Mouse (Mus musculus) cortical plate, adult 2 months (tissue): ENCODE results near the gene Ptp4a2.

ENCODE experiments used
- CTCF ChIP-seq: fragments of 200-500 bp; IDR thresholded peaks from 2 replicates; pipeline ENCODE4 v1.5.1; 2011; ENCODE audit warnings: mild to moderate bottlenecking, control low read depth, low read length; ENCODE audit not compliant: insufficient read depth; ENCODE audit errors: extremely low read depth
- POLR2A ChIP-seq: fragments of 200-500 bp; IDR thresholded peaks from 2 replicates; pipeline ENCODE4 v1.6.1; 2011; ENCODE audit warnings: mild to moderate bottlenecking, low read length, control low read depth; ENCODE audit not compliant: insufficient read depth; ENCODE audit errors: extremely low read depth

DNA sequence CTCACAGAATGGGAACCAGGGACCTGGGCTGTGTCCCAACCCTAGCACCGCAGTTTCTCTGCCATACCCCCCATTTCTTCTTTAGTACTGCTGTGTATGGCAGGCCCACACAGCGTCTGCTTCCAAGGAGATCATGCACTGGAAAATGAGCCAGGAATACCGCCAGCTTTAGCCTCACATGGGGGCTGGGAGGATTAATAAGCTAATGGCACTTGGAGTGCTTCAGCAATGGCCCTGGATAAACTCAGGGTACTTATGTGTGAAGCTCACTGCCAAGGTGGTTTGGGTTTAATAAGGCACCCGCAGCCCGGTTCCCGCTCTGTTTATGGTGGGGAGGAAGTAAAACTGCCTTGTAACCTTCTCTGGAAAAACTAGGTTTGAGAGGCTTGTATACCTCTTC, 6.6 kb downstream of the Ptp4a2 start:
- no peak for TF ChIP-seq CTCF
- no peak for TF ChIP-seq POLR2A
